Mouse (Mus musculus) lung, adult 2 months (tissue): ENCODE results near the gene Crym.

Experiments used
- CTCF ChIP-seq: fragments of 200-500 bp; IDR thresholded peaks from 2 replicates; pipeline ENCODE4 v1.5.1; 2011; ENCODE audit warnings: mild to moderate bottlenecking, low read length, control low read depth; ENCODE audit not compliant: insufficient read depth
- POLR2A ChIP-seq: fragments of 200-500 bp; IDR thresholded peaks from 2 replicates; pipeline ENCODE4 v1.6.1; 2011; ENCODE audit warnings: low read depth, mild to moderate bottlenecking, control low read depth, low read length, borderline replicate concordance; ENCODE audit errors: extremely low read depth

DNA sequence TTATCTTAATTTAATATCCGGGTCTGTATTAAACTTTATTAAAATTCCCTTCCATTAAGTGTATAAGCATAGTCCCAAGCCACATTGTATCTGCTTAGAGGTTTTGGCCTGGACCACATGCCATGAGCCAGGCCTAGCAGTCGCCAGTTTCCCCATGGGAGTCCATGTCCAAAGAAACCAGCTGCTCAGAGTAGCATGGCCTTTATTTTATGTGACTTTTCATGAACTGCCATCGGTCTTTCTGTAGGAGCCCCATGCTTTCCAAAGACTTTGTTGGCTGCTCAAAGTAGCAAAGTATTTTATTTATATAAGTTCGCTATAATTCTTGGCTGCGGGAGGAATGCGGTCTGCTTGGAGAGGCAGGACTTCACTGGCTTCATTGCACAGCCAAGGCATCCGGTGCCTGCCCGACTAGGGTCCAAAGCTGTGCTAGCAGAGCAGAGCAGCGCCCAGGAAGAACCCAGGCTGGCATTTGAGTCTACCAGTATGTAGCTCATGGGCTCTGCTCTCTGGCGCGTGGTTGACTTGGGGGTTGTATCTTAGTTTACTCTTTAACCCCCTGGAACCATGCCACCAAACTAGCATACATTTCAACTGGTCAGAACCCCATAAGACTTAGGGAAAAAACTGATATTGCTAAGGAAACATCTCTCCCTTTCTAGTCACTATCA is 38.2 kb downstream of the Crym start:
- TF ChIP-seq CTCF = no peak
- TF ChIP-seq POLR2A = no peak
